Mouse (Mus musculus) ES-E14 (cell line): ENCODE measurements around the gene Sertad2.

Experiments used
- HCFC1 ChIP-seq: IDR thresholded peaks from 2 replicates; pipeline ENCODE4 v1.6.1; 2012; ENCODE audit warnings: low read length, inconsistent platforms, borderline replicate concordance; ENCODE audit not compliant: insufficient read depth
- MAFK ChIP-seq: IDR thresholded peaks from 2 replicates; pipeline ENCODE4 v1.6.1; 2014; ENCODE audit warnings: mild to moderate bottlenecking, low read depth, low read length, inconsistent platforms; ENCODE audit not compliant: insufficient read depth

GRCm38 (mm10) chr11:20592010-20592409, 49.0 kb downstream of the Sertad2 start:
- no peak for TF ChIP-seq MAFK
- TF ChIP-seq HCFC1, result no peak
